Mouse (Mus musculus) urinary bladder, adult 18-20 months (tissue): ENCODE data around the gene Arl5b.

Source experiments
- DNase-seq, 2 experiments: peaks; one replicate each; pipeline ENCODE4 v3.0.0; 2022; ENCODE audit warnings: low spot score in 2 of 2, mixed read lengths in 2 of 2

The Arl5b gene

GRCm38 (mm10) chr2:15111808-15112440 is 62.7 kb downstream of the Arl5b start:
- DNase-seq = no peak

GRCm38 (mm10) chr2:15112741-15113140 is 63.5 kb downstream of the Arl5b start:
- DNase-seq = no peak

- DNase-seq = no peak
Observed at GRCm38 (mm10) chr2:15121217-15121680, 72.1 kb downstream of the Arl5b start.
